Mouse (Mus musculus): ENCODE measurements around the gene Gpr84.
"Not testable (repeated sequence)": the region's sequence is repeated elsewhere in the genome, so short reads cannot be mapped to it uniquely, and the experiment has no call there.

Gene Gpr84

GRCm38 (mm10) chr15:103285778-103286417 lies 24.5 kb downstream of the Gpr84 start:
- DNase-seq: peak; percentile 59 to 71

- peak in 1 of 2 experiments; percentile 55 for DNase-seq
Observed at GRCm38 (mm10) chr15:103284647-103285046, 25.8 kb downstream of the Gpr84 start.

DNA sequence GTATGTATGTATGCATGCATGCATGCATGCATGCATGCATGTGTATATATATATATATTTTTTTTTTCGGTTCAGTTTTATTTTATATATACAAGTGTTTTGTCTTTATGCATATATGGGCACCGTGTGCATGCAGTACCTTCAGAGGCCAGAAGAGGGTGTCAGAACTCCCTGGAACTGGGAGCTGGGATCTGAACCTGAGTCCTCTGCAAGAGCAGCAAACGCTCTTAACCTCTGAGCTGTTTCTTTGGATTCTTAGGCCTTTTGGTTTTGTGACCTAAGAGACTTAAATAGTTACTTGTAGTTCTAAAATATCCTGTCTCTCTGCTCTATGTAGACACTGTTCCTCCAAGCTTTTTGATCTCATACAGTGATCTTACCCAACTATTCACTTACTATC lies 26.3 kb downstream of the Gpr84 start:
- DNase-seq: peak; percentile 59 to 81

DNA sequence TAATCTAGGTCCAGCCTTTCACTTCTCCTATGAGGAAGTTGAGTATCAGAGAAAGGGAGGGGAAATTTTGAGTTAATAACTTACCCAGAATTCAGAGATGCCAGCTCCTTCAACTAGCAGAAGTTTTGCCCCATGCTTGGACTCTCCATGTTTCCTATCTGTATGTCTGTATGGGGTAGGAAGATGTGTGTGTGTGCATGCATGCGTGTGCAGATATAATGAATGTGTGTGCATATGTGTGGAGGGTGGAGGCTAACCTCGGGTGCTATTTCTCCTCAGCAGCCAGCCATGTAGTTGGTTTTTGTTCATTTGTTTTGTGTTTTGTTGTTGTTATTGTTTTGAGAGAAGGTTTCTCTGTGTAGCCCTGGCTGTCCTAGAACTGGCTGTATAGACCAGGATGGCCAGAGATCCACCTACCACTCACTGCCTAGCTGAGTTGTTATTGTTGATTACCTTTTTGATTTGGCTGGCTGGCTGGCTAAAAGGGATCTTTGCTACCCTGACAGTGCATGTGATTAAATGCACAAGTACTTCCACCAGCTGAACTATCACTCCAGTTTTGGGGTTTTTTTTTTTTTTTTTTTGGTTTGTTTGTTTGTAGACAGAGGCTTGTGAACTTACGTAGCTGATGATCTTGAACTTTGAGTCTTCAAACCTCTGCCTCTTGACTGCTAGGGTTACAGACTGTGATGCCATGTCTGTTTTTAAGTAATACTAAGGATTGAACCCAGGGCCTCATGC lies 28.8 kb downstream of the Gpr84 start:
- no peak for DNase-seq

DNA sequence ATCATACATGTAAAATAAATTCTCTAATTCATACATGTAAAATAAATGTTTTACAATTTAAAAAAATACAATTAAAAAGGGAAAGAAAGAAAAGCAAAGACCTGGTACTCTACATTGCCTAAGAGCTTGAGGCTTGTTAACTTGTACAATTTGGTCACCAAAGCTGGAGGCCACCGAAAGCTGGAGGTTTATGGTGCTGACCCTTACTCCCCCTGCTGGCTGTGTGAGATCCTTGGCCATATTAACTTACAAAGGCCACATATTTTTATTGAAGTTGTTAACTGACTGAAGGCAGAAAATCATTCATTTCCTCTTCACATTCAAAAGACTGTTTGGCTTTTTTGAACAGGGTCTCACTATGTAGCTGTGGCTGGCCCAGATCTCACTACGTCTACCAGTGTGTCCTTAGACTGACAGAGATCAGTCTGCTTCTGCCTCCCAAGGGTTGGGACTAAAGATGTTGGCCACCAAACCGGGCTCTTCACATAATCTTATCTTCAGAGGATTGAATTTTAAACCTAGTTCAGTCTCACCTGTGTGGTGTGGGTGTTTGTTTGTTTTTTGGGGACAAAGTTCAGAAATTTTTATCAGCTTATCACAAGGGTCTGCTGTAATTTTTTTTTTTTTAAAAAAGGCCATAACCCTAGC lies 29.5 kb downstream of the Gpr84 start:
- DNase-seq: peak; percentile 44 to 58

GRCm38 (mm10) chr15:103279750-103280149 lies 30.7 kb downstream of the Gpr84 start:
- peak; percentile 30 to 75 for DNase-seq

DNA sequence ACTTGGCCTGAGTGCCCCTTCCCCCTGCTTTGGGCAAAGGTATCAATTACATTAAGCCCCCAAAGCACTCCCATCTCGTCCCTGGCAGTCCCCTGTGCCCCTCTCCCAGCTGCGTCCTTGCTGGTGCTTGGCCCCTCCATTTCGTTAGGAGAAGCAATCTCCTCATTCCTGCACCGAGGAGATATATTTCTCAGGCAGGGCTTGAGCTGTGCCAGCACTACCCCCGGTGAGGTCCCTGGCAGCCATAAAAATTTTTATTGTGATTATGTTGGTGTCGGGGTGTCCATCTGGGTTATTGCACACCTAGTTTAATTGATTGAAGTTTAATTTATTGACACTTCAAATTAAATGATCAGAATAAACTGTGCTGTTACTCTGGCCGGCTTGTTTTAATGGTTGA lies 32.5 kb downstream of the Gpr84 start:
- DNase-seq: no peak

- DNase-seq: not testable (repeated sequence)
Observed at GRCm38 (mm10) chr15:103275943-103276342, 34.5 kb downstream of the Gpr84 start.

- DNase-seq: peak; percentile 96 to 99
Observed at GRCm38 (mm10) chr15:103272419-103273279, 37.8 kb downstream of the Gpr84 start, which contains the start of gene Copz1. Gene Copz1 (plus strand): TSS chr15:103272714.

DNA sequence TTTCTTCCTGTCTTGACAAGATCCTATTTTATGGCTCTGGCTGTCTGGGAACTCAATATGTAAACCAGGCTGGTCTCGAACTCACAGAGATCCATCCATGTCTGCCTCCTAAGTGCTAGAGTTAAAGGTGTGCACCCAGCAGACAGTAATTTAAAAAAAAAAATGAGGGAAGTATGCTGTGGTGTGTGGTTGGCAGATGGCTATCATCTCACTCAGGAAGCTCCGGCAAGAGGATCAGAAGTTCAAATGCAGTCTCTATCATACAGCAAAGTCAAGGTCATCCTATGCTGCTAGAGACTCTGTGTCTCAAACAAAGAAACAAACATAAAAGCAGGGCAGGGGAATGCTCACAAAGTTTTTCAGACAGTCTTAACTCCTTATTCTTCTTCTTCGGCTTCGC lies 41.5 kb downstream of the Gpr84 start:
- no peak for DNase-seq

DNA sequence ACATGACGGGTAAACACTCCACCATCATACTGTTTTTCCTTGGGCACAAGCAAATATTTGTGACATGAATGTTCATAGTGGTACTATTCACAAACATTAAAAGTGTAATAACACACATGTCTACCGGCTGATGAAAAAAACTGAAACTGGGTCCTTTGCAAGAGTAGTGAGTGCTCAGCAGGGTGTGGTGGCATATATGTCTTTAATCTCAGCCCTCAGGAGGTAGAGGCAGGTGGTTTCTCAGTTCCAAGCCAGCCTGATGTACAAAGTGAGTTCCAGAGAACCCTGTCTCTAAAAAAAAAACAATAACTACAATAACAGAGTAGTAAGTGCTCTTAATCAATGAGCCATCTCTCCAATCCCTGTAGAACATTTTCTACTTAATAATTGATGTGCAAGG lies 45.6 kb downstream of the Gpr84 start:
- DNase-seq: no peak

DNA sequence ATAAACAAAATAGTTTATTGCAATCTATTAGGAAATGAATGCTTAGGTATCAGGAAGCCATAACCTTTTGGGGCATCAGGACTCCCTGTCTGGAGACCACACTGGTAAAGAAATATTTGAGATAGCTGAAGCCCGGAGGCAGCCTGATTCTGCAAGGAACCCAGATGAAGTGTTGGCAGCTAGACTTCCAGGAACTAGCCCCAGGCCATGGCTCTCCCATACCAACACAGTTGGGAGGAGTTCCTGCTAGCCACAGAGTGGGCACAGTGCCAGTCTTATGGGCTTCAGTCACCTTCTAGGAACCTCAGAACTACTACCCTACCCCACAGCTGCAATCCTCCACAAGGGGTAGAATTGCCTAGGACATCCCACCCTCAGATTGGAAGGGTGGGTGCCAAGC lies 50.4 kb downstream of the Gpr84 start:
- peak; percentile 29 to 60 for DNase-seq

GRCm38 (mm10) chr15:103259162-103259561 lies 51.2 kb downstream of the Gpr84 start:
- DNase-seq: no peak

Data from kidney, postnatal 36 days (tissue).